Mouse (Mus musculus) right cerebral cortex, adult 2 months (tissue): ENCODE data around the gene Ptgds.

Experiments used
- DNase-seq, 2 experiments: peaks; one replicate each; pipeline ENCODE4 v3.0.0; 2021 to 2022; ENCODE audit warnings: low spot score in 2 of 2

The Ptgds gene

DNA sequence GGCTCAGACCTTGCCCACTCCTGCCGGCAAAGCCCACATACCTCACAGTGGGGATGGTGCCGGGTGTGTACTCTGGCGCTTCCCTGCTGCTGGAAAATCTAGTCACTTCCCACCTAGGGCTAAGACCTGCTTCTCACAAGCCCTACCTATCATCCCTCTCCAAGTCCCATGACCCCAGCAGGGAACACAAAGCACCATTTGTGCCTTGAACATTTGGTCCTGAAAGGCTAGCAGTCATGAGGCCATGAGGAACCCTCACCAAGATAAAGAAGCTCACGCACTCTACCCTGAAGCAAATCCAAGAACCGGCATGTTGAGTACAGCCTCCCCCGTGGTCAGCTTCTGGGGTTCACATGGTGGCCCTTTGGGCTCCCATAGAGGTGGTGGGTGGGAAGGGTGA lies at the start of gene Ptgds:
Gene Ptgds, minus strand, starts transcription at position 78 of the 400 bp plus-strand sequence.
- DNase-seq = no peak

DNA sequence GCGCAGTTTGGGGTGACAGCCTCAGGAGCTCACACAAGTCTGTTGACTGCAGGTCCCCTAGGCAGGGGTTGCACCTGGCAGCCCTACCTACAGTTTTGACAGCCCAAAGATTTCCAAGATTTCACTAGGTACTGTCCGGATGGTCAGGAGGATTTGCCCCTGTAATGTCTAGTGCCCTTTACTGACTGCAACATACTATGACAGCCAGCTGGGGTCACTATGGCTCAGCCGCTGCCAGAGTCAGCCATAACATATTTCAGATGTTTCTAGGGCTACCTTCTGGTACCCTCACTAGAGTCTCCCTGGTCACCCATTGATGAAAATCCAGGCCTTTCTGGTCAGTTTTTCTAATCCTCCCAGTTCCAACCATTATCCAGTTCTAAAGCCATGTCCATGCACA lies 40.1 kb upstream of the Ptgds start:
- no peak for DNase-seq

DNA sequence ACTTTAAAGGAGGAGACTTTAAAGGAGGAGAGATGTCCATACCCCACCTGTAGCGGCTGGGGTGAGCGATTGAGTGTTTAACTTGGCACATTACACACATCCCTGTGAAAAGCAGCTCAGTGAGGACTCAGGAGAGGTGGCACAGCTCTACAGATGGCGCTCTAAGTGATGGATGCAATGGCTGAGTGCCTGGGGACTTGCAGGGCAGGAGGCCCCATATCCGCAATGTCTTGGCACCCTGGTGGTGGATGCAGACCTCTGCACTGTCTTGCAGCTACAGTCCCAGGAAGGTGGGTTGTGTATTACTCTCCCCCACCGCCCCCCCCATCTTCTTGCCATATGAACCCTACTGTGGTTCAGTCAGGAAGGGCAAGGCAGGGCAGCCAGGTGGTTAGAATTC lies 37.1 kb upstream of the Ptgds start:
- DNase-seq = no peak

DNA sequence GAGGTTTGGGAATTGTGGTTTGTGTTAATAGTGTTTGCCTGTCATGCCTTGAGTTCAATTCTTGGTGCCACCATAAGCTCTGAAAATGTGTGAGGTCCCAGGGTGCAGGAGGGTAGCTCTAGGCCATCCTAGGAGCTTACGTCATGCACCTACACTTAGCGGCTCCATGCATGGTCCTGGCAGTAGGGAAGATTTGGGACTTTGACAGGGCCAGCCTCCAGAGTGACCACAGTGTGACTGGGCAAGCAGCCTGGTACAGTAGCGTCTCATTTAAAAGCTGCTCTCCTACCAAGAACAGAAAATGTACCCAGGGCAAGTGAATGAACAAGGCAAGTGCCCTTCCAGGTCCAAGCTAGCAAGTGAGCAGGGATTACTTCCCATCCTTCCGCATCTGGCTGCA lies 36.0 kb upstream of the Ptgds start:
- no peak for DNase-seq

DNA sequence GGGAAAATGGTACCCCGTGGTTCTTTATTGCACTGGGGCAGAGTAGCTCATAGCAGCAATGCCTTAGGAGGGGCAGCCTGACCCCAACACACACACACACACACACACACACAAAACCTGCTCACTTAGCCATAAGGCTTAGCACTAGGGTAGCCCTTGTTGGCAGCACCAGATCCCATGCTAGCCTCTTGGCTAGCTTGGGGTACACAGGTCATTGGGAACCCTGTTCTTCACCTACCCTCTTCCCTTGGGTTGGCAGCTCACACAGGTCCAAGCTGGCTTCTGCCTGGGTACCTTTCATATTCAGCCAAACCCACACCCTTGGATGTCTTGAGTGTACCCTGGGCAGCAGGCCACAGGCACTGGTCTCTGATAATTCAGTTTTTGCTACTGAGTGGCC lies 35.2 kb upstream of the Ptgds start:
- no peak for DNase-seq

DNA sequence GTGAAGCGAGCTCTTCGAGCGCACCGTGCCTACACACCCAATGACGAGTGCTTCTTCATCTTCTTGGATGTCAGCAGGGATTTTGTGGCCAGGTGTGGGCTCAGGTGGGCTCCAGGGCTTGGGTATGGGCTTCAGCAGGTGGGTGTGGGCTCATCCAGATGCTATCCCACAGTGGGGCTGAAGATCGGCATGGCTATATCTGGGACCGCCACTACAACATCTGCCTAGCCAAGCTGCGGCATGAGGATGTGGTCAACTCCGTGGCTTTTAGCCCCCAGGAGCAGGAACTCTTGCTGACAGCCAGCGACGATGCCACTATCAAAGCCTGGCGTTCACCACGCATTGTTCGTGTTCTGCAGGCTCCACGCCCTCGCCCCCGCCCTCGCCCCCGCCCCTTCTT lies 34.7 kb upstream of the Ptgds start:
- DNase-seq = no peak

DNA sequence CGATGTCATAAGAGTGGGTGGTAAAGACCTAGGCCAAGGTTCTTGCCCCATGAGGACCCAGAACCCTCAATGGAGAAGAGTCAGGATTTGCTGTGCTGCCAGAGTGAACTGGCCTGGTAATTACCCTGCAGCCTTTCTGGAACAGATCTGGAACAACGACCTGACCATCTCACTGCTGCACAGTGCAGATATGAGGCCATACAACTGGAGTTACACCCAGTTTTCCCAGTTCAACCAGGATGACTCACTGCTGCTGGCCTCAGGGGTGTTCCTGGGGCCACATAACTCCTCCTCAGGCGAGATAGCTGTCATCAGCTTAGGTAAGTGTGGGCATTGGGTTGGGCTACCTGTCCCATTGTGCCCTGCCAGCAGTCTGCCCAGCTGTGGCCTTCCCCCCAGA lies 32.9 kb upstream of the Ptgds start:
- DNase-seq = no peak

DNA sequence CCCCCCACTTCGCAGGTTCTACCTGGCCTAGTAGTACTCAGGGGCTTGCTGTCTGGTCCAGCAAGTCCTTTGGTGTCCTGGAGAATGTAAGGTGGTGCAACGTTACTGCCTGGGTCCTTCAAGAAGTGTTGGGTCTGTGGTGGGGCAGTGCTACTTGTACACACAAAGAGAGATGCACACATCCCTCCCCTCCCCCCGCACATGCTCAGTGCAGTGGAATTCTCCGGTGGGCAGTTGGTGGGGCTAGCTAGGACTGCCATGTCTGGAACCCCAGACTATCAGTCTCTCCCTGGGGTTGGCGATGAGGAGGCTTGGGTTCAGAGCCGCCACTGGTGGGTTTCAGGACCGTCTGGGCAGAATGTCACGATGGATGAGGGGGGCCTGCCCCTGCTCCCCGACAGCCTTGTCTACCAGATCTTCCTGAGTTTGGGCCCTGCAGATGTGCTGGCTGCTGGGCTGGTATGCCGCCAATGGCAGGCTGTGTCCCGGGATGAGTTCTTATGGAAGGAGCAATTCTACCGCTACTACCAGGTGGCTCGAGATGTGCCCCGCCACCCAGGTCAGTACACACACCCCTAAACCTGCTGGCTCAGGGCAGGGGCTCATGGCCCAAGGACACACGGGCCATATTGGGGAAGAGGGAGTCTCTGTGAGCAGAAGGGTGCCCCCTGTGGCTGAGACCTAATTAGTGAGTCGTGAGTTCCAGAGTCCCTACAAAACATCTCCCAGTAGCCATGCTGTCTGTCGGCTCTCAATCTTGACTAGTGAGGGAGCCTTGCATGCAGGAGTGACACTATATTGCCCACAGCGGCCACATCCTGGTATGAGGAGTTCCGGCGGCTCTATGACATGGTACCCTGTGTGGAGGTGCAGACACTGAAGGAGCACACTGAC lies 32.0 kb upstream of the Ptgds start, which contains the start of gene C8g:
Gene C8g, minus strand, starts transcription at position 127 of the 894 bp plus-strand sequence.
- no peak for DNase-seq

DNA sequence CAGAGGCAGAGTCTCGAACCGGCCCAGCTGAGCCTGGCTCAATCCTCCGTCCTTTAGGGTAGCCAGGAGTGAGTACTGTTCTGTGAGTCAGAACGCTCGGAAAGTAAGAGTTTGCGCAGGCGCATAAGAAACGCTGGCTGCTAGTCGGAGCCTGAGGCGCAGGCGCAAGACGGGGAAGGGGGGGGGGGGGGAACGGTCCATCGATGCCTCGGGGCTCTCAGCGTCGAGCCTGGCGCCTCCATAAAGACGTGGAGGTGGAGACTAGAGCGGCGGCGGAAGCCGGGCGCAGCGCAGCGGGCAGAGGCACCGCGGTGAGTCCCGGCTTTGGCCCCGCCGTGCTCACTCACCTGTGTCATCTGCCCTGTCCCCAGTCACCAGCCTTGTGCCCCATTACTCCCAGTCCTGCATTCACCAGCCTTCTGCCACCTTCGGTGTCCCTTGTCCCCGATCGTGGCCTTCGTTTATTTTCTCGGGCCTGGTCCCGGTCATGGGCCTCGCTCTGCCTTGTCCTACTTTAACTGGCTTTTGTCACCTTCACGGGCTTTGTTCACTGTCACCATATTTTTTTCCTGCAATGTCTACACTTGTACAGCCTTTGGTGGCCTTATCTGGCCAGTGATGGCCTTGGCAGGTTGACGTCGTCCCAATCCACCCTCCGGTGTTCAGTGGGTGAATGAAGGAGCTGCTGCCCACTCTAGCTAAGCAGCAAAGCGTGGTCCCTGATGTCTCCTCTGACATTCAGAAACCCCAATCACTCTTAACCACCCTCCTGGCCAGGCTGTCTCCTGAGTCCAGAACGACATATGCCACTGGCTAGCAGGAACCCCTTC lies 30.9 kb upstream of the Ptgds start, which contains the start of gene Fbxw5:
Gene Fbxw5, plus strand, starts transcription at position 175 of the 830 bp plus-strand sequence.
- DNase-seq = peak; percentile 77 to 82

DNA sequence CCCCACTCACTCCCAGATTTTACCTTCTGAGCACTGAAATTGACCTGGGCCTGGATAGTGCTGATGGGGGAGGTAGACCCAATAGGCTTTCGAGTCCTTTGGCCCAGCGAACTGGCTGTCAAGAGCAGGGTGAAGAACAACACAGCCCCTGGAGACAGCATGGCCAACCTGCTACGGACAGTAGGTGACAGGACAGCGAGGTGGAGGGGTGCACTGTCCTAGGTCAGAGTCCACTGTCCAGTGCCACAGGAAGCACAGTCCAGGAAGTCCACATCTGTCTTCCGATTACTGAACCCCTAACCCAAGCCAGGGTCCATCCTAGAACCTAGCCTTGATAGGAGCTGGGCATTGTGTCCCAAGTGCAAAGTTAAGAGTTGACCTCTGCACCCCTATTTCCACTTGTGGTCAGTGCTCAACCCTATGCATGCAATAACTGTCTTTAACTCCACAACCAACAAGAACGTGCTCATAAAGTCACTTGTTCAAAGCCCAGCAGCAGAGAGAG lies 30.3 kb upstream of the Ptgds start:
- no peak for DNase-seq

DNA sequence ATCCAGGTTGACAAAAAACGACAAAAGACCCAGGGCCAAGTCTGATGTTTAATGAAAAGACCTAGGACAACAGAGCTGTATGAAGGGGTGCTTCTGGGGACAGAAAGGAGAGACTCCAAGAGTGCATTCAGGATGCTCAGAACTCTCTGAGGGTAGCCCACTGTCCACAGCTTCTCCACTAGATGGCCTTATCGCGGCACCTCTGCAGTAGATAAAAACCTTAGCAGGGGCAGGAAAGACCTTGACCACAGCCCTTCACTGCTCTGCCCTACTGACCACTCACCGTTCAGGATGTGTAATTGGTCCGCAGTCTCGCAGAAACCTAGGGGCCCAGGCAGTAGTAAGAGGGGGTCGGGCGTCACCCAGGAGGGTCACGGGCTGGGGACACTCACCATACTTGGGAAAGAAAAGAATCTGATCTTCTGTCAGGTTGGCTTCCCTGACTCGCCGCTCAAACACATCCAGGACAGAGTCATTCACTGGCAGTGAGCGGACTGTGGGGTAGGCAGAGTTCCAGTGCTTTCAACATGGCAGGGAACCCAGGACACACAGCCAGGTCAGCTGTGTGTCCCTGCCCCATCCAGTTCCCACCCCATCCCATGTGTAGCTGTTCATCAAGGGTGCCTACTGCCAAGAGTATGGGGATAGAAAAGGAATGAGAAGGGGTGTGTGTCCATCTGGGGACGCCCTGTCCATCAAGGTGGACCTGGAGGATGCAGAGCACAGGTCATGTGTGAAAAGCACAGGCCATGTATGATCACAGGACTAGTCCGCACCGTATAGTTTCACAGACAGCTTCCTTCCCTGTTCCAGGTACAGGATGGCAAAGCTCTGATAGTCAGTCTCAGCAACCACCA lies 29.0 kb upstream of the Ptgds start:
- no peak for DNase-seq

DNA sequence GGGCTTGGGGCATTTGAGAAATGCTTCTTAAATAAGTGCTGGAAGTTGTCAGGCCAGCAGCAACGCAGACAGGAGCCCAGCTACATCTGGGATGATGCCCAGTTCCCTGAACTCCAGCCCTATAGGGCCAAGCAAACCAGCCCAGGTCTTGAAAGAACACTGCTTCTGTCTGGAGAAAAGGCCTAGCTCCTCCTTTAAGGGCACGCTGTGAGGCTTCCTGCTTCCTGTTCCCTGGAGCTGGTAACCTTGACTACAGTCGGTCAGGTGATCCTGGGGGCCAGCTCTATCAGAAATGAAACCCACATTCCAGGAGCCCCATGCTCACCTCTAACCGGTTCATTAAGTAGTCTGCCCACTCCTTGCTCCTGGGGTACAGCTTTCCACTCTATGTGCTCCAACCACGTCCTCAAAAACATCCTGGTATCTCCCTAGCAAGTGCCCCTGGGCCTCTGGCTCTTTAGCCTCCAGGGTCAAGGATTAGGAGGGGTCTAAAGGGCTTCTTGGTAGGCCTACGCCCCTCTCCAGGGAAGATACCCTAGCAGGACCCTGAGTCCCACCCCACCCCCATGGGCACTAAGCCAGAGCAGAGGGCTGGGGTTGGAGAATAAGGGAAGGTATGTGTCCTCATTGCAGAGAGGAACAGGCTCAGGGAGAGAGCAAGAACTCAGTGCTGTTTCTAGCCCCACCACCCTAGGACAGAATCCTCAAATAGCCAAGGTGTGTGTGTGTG lies 28.2 kb upstream of the Ptgds start:
- no peak for DNase-seq

DNA sequence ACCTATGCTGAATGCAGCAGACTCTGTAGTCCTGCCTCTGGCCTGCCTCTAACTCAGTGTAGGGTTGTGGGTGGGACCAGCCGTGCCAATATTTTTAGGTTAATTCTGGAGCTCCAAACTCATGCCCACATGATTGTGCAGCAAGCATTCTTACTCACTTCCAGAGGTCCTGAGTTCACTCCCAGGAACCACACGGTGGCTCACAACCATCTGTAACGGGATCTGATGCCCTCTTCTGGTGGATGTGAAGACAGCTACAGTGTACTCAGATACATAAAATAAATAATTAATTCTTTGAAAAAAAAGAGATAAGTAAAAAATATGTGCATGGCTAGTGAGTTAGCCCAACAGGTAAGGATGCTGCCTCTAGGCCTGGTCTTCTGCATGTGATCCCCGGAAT lies 26.6 kb upstream of the Ptgds start:
- peak; percentile 25 to 37 for DNase-seq

DNA sequence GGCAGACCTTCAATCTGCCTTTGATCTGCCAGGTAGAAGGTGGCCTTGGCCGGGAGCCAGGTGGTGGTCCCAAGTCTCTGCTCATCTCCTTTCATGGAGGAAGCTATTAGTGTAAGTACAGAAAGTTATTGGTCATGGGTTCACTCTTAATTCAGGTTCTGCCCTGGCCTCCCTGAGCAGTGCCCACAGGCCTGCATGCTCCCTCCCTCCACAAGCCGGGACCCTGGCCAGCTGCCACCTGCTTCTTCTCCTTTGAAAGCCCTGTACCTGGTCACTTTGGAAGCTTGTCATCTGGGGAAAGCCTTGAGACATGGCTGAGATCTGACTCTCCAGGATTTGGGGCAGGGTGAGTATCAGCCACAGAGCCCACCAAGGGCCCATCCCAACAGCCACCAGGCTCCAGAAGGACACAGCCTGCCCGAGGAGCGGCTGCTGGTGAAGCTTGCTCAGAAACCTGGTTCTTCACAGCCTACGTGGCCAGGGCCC lies 23.7 kb upstream of the Ptgds start, which contains the start of gene Lcn12:
Gene Lcn12, minus strand, starts transcription at position 436 of the 486 bp plus-strand sequence.
- DNase-seq = no peak

DNA sequence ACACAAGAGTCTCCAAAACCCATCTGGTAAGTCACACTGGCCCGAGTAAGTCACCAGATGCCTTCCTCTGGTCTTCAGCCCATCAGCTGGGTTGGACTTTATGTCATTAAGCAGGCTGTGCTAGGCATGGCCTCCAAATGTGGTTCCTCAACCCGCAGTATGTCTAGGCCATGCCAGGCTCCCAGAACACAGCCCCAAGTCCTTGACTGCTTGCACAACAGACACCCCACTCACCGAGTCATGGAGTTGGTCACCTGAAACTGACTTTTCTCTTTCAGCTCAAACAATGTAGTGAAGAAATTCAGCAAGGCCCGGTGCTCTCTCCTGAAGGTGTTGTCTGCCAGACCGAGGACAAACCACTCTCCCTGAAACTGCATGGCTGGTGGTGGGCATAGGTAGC lies 23.1 kb upstream of the Ptgds start:
- DNase-seq = no peak

DNA sequence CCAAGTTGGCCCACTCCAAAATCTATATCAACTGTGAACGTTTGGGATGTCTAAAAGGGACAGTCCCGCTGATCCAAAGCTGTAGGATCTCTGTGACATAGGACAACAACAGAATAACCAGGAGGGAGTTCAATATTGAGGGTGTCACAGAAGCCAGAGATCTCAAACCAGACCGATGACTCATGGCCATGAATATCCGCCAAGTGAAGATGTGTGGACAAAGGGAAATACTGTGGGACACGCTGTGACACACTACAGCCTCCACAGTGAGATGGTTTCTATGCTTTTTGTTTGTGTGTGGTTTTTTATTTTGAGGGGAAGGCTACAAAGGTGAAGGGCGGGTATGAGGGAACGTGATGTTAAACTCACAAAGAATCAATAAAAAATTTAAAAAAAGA lies 18.8 kb upstream of the Ptgds start:
- DNase-seq = no peak

DNA sequence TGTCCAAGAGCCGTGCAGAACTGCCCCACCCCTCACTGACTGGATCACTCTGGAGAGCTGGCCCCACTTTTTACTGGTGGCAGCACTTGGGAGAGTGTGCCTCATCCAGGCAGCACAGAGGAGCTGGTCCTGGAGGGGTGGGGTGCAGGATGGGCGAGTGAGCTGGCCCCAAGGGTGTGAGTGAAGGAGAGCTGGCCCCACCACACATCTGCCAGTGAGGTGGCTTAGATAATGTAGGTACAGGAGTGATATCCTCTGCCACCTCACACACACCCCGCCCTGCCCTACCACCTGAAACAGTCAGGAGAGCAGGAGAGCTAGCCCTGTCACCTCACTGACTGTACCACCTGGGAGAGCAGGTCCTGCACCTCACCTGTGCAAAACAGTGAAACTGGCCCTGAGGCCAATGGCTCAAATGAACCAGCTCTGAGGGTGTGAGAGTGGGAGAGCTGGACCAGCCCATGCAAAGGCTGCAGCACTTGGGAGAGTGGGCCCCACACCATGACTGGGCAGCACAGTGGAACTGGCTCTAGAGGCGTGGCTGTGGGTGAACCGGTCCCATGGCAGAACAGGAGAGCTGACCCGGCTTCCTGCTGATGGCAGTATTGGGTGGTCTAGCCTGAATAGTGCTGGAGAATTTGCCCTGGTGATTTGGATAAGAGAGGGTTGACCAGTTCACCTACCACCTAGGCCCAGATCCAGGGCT lies 18.3 kb upstream of the Ptgds start:
- no peak for DNase-seq

DNA sequence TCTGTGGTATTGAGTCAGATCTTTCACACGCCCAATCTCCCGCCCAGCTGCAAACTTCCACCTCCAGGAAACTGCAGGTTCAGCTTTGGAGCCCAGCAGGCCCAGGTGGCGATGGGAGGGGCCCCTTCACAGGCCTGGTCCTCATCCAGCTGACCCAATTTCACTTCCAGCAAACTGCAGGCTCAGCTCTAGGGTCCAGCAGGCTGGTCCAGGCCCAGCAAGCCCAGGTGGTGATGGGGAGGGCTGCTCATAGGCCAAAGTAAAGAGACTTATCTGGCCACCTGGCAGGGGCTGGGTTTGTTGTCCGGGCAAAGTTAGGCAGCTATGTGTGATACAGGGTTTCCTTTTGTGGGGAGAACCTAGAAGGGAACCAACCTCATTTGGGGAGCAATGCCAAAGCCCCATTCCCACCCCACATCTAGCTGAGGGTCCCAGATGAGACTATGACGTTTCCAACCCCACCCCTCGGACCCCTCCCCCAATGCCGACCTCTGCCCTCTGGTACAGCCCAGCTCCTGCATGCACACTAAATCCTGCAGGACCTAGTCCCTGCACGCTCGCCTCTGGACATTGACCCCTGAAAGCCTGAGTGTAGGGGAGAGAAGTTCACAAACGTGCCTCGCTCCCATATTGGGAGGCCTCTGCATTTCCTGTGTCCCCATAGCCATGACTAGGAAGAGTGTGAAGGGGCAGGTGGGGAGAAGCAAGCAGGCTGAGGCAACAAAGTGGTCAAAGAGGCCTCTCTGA lies 15.2 kb upstream of the Ptgds start:
- DNase-seq = no peak

DNA sequence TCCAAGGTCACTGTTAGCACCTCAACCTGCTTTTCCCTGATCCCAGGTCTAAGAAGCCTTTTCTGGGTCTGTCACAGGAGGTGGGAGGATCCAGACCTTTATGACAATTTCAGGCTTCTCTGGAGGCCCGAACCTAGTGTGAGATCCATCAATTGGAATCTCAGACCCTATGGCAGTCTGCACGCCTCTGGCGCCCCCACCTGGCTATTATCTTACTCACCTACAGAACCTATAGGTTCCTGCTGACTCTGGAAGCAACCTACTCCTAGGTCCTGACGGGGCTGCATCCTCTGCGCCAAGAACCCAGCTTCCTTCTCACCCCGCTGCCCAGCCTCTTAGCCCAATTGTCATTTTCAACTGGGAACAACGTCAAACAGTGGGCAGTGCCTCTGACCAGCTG lies 13.1 kb upstream of the Ptgds start:
- DNase-seq = peak in 1 of 2 experiments; percentile 42
